Mouse (Mus musculus) frontal cortex, postnatal 36 days (tissue): ENCODE measurements at regions not wholly inside any gene's neighbourhood (a gene's known extent, or its start where the extent isn't known, plus 50 kb on each side); places are given as distances from the start of the nearest gene placed in this dataset.

Experiments used
- DNase-seq, 2 experiments: peaks; one replicate each; pipeline ENCODE4 v3.0.0; 2022; ENCODE audit warnings: low spot score in 2 of 2

DNA sequence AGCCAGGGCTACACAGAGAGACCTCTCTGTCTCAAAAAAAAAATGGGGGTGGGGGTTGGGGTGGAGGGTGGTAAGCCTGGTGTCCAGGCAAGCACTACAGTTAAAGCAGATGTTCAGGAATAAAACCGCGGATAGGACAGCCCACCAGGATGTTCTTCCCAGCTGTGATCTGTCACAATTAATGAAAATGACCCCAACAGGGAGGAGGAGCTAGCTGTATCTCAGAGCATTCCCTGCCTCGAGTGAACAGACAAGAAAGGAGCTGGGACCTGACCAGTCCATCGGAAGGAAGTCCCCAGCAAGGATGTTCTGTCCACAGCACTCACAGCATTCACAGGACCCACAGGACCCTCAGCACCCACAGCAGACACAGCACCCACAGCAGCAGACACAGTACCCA, 80.4 kb downstream of the Utp6 start:
- no peak for DNase-seq

DNA sequence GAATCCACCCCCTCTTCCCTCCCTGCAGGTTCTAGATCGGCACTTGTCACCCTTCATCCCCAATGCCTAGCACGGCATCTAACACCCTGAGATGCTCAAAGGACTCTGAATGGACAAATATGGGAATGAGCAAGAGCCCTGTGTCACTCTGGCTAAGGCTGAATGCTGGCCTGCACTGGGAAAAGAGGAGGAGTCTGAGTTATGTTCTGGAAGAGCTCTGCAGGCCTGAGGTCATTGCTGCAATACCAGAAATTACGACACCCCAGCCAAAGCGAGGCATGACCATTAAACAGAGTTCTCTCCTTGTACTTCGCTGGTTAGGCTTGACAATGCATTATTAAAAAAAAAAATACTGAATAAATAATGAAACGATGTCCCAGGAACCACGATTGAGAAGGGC, 84.1 kb downstream of the Utp6 start:
- DNase-seq = no peak

DNA sequence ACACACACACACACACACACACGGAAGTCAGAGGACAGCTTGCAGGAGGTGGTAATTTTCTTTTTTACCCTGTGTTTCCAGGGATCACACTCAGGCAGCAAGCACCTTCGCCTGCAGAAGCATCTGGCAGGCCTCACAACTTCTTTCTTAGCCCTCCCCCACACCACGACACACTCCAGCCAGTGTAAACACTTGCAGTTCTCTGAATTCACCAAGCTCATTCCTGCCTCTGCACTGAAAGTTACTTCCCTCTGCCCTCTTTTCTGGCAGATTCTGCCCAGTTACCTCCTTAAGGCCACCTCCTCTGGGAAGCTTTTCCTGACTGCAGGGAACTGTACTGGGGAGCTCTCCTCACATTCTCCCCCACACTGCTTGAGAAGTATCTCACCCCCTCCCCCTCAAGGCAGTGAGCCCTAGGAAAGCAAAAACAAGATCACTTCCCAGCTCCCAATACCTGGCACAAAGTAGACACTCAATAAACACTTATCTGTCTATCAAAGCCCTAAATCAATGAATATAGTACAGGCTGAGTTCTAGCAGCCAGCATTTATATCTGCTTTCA, 84.9 kb downstream of the Utp6 start:
- DNase-seq = peak in 1 of 2 experiments; percentile 35

DNA sequence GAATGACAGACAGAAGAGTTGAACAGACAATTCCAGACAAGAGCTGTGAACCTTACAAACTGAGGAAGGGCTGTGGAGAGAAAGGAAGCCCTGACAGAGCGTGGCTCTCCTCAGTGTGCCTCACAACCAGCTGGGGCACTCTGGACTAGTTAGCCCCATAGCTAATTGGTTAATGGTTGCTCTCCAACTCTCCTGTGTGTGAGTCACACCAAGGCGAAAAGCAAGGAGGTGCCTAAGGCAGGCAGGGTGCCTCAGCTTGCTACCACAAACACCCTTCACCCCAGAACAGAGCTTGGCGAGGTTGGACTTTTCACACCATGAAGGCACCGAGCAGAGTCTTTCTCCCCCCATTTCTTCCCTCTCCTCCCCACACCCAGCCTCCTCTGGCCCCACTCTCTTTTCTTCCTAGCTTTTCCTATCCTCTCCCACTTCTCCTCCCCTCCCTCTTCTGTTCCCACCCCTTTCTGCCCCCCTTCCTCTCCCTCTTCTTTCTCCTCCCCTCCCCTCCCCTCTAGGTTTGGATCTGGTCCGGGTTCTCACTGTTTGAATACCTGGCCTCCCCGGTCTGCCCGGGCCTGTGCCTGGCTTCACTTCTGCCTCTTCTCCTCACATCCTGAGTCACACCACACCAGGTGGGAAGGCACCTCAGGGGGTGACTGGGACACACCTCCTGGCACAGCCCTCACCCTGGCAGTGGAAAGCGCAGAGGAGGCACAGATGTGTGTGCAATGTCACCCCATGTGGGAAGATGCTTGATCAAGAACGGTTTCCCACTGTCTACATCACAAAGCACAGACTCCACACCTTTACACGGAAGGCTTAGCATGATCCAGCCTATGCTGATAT, 90.2 kb downstream of the Utp6 start:
- no peak for DNase-seq

DNA sequence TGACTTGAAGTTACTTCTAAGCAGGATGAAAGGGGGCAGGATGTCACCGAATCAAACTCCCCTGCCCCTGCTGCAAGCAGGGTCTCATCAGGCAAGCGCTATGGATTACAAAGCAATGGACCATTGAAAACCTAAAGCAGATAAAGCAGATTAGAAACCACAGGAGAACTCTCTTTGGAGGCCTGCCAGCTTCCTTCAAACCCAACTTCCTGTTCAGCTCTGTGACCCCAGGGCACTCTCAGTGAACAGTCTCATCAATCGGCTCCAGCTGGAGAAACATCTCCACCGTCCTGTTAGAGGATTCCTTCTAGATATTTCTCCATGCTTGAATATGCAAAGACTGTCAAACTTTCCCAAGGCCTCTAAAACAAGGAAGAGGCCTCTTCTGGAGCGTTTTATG, 92.0 kb downstream of the Utp6 start:
- no peak for DNase-seq

DNA sequence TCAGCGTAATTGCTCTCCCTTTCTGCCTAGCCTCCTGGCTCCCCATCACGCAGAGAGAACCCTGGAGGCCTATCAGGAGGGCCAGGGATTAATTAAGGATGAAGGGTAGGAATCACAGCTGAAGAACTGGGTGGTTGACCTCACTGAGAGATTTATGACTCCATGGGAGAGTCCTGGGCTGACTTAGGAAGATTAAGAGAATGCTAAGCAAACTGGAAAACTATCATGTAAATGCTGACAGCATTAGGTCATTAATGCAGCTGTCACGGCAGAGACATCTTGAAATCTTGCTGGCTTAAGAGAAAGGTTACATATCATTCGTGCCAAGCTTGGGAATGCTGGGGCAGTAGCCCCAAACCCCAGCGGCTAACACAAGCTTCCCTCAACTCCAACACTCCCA, 93.2 kb downstream of the Utp6 start:
- DNase-seq = no peak

DNA sequence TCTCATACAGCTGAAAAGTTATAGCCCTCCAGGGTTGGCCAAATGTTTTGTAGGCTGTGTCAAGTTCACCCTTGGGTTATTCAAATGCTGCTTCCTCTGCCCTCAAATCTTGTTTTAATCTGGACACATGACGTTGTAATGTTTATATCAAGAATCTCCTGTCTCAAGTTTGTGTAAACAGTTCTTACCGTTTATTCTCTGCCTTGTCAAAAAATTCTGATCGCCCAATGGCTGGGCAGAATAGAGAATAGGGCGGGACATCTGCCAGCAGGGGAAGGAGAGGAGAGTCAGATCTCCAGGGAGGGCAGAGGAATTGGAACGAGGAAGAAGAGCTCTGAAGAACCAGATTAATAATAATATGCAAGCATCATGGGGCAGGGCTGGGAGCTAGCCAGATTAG, 97.4 kb downstream of the Utp6 start:
- no peak for DNase-seq

DNA sequence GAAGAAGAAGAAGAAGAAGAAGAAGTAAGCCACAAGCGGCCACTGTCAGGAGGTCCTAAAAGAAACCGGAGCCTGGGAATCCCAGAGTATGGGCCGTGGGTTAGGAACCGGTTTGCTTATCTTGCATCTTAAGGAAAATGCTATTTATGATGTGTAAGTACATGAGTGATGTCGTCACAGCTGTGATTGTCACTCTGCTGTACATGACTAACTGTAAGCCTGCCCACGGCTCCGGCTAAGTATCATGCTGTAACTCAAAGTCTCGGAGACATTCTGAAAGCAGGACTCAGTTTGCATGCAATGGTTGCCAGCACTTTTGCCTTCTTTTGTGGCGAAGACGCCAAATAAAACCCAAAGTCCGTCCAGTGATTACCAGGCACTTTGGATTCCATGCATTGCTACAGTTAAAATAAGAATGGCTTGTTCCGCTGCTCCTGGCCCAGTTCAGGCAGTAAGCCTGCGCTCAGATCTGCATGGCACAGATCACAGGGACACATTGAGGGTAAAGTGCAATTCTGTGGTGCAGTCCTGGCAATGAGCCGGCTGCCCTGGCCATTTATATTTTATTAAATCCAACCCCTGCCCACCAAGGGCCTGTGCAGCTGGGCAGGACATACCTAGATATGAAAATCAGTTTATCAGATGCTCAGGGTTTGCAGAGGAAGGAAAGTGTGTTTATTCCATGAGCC, 98.6 kb downstream of the Utp6 start:
- no peak for DNase-seq

DNA sequence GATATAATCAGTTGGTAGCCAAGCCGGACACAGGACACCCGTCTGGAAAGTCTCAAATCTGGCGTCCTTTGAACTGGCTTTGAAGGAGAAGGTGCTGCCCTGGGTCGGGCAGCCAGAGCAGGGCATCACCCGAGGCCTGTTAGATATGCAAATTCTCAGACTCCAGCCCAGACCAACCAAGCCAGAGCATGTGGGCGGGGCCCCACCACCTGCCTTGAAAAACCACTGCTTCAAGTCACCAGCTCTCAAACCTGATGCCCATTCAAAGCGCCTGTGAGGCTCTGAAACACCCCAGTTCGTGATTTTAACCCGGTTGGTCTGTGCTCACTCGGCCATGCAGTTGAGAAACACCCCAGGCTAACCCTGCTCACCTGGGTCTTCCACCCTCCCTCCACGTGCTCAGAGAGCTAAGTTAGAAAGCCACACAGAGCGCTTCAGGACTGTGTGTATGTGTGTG, 101.6 kb downstream of the Utp6 start:
- DNase-seq = no peak

DNA sequence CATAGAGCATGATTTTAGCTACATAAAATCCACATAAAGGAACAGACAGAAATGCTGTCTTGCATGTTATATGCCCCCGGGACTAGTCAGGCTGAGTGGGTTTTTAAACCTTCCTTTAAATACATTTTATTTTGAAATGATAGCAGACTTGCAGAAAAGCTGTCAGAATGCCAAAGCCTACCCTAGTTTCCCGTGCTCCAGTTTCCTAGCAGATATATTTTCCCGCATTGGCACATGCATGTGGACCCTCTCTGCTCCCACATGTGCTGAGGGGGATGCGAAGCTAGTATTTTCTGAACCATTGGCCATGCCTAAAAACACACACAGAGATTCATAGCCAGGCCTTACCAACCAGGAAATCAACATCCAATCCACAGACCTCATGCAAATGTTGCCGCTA, 105.8 kb downstream of the Utp6 start:
- no peak for DNase-seq

DNA sequence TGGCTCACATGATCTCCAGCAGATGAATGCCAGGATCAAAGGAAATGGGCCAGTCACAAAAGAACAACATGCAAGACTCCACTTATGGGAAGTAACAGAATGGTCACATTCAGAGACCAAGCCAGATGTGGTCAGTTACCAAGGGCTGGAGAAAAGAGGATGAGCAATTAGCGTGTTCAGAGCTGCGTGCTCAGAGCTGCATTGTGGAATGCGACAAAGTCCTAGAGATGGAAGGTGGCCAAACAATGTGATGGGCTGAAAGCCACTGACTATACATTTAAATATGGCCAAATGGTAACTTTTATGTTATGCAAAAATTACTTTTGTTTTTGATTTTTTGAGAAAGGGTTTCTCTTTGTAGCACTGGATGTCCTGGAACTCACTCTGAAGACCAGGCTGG, 112.6 kb downstream of the Utp6 start:
- no peak for DNase-seq

DNA sequence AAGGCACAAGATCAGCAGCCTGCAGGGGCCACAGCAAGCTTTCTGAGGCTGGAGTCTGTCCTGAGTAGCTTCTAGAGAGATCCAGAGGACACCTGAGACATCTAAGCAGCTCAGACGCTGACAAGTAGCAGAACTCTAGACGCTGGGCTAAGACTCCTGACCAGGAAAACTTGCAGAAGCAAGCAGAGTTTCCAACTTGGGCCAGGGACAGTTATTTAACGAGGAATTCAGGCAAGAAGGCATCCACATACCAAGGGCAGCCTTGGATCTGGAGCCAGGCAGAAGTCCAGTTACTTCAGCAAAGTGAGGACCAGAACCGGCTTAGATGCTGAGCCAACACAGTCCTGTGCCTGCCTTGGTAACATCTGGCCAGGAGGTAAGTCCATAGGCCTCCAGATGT, 117.8 kb downstream of the Utp6 start:
- no peak for DNase-seq

DNA sequence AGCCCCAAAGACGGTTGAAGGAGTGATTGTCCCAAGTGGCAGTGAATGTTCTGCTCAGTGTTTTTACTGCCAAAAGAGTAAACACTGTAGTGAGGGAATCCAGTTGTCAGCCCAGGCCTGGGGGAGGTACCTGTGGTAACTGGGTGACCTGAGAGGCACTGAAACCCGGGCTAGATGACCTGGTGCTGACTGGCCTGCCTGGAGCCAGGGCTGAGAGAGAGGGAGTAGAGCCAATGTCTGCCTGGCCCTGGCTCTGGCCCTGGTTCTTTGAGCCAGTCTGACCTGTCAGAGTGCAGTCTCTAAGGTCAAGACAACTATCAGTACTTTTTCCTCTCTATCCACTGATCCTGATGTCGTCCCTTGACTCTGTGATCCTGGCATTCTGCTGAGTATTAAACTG, 119.2 kb downstream of the Utp6 start:
- DNase-seq = no peak

DNA sequence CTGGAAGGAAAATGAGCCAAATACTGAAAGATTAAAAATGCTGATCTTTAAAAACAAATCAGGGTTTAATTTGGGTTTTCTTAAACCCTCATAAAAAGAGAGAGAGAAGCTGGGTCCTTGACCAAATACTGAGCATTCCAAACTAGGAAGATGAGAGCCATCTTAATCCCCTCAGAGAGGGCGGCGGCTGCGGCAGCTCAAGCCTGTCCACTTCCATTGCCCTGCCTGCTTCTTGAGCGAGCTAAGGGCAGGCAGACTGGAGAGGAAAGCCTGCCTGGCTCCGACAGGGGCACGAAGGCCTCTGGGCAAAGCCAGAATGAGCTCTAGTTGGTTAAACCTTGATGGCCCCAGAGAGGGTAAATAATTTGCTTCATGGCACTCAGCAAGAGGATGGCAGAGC, 122.2 kb downstream of the Utp6 start:
- DNase-seq = no peak

DNA sequence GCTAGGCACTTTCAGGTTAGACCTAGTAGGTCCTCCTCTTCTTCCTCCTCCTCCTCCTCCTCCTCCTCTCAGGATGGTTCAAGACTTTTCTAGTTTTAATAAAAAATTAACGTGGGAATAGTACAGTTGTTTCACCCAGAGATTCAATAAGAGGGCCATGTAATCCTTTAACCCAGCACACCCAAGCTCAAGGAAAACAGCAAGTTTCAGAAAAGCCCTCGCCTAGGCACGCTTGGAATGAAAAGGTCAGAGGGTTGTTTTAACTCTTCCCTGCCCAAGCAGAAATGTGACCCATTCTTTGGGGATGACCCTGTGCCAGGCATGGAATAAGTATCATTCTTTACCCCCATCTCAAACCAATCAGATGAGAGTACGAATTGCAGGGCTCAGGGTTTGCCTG, 124.1 kb downstream of the Utp6 start:
- DNase-seq = no peak

DNA sequence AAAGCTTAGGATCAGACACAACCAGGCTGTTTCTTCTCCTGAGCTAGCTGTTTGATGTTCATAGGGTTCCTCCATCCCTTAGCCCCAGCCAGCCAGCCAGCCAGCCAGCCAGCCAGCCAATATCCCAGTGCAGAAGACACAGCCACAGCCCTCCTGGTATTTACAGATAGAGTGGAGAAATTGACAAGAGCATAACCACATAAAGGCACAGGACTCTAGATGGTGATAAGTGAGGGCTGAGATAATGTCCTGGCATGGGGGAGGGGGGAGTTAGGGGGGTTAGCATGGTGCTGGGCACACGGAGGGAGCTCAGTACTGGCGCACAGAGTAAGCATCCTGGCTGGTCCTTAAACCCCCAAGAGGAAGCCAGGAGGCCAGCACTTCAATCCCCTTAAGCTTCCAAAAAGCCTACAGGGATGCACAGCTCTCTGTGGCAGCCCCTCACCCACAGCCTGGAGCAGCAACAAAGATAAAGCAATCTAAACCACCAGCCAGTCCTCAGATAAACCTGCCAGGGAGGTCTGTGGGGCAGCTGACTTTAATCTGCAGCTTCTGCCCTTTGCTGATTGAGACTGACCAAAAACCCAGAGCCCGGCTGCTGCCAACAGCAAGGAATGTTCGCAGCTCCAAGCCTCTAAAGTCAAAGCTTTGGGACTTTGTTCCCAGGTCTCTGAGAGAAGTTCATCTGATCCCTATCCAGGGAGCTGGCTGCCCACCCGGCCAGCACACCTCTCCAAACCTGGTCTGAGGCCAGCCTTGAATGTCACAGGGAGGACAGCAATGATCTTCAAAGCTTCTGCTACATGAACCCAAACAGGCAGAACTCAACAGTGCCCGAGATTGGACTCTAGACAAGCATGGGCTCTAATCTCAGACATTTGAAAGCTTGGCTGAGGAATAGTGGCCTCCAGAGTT, 124.9 kb downstream of the Utp6 start:
- no peak for DNase-seq

DNA sequence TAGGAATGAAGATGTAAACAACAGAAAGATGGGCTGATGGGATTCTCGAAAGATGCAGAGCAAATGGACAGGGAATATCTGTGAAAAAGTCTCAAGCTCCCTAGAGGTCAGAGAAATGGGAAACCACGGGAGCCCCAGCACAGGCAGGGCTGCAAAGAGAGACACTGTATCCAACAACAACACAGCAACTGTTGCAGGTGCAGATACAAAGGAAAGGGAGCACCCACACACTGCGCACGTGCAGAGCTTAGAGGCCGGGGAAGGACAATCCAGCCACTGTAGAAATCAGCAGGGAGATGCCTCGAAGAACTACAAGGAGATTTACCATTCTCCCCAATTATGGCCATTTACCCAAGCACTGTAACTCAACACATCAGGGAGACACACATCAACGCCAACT, 126.3 kb downstream of the Utp6 start:
- DNase-seq = no peak

DNA sequence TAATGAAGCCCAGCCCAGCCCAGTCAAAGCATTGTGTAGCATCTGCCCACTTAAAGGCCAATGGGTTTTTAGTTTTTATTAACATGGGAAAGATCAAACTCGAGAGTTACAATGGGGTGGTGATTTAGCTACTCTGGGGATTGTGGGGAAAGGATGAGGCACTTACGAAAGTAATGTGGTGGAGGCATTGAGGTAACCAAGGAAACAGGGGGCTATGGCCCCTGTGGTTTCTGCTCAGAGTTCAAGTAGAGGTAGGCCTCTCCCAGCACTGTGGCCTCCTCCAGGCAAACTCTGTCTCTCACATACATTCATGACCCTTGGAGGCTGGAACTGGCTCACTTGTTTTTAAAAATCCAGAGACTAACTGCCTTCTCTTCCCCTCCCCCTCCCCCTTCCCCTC, 128.4 kb downstream of the Utp6 start:
- DNase-seq = no peak

DNA sequence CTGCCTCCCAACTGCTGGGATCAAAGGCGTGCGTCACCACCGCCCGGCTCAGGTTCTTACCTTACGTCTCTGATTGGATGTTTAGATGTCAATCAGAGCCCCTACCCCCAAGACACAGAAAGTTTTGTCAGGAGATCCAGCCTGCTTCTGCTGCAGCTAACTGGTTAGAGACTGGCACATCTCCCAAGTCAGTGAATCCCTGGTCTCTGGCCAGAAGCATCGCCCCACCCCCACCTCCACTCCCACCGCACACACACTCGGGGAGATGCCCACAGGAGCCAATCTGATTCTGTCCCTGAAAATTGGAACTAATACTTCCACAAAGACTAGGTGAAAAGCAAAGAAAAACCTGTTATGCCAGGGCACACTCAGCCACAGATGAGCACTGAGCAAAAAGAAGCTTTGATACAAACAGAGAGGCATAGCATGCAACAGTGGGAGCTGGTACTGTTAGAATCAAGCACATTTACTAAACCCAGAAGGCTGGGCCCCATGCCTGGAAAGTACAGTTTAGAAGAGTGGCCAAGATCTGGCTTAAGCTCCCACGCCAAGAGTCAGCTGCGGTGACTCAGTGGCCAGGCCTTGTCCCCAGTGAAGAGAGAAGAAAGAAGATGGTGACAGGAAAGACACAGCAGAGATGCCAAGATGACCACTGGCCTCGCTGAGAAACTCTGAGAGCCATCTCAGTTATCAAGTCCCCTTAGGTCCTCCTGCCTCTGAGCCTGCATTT, 130.4 kb downstream of the Utp6 start:
- no peak for DNase-seq

DNA sequence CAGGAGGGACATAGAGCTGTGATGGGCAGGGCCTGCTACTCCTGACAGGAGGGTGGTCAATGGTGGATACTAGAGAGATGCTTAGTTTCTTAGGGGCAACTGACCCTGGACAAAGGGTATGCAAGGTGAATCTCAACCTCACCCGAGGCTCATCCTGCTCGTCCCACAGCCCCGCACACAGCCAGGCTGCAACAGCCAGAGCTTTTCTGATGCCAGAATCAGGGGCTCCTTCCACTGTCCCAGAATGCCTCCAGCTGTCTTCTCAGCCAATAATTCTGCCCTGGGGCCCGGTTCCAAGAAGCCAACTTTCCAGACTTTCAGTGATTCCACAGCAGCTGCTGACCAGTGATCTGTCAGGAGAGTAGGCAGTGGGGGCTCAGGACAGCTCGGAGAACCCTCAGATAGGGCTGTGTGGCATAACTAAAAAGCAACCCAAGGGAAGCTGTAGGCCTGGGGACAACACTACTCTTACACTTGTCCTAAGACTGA, 131.6 kb downstream of the Utp6 start:
- no peak for DNase-seq

DNA sequence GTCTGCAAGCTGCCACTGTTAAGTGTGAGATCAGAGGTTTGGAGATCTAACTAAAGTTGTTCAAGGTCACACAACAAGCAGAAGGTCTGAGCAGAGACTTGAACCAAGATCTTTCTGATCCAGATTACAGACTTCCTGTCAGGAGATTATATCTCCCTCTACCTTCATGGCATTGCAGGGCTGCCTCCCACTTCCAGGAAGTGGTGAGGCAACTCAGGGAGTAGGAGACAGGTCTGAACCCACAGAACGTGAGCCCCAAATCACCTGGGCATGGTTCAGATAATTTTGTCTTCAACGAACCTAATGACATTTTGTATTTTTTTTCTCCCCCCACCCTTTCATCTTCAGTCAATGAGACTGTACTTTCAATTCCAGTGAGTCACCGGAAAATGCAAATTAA, 135.2 kb downstream of the Utp6 start:
- DNase-seq = no peak
